ENCODE assay signal across 29 mouse cellular contexts in genomic region chr6:100276344-100276743, GRCm38 (mm10). TPM values are rescaled to one million over a fixed set of nuclear protein-coding genes. Genes with fewer than 3 reads are reported as not detected.
DNase-seq lines count a peak whose midpoint lies in the region; ATAC-seq and TF ChIP-seq lines count a peak whose summit lies in the region.
"Had no signal": no experiment of that assay in that cellular context is flagged by ENCODE, and none has a peak within 500 bp of the region (broad histone marks: within the 10 kb centered on the region; RNA-seq: fewer than 3 reads in every experiment).

No protein-coding gene starts in this region.

- no peaks in the 10 kb centered on the region for H3K9me3 ChIP-seq in liver, embryonic 11.5 days (ENCODE audit: control insufficient read depth, low read length)
- H3K9me3 ChIP-seq in liver, embryonic 12.5 days (replicated peaks): no peaks in the 10 kb centered on the region
- no peaks in the 10 kb centered on the region for H3K9me3 ChIP-seq in megakaryocyte, embryonic 14.5 days
- H3K9me3 ChIP-seq in liver, postnatal 0 days (ENCODE audit: low read length): no peaks in the 10 kb centered on the region
- H3K9me3 ChIP-seq: embryonic facial prominence, embryonic 13.5 days; embryonic facial prominence, embryonic 15.5 days; forebrain, embryonic 10.5 days; forebrain, embryonic 12.5 days had no signal

- no peak for TF ChIP-seq POLR2A in kidney, adult 2 months (IDR thresholded peaks at IDR 0.05; ENCODE audit: low read depth, low read length)

- no peak for TF ChIP-seq CTCF in liver, postnatal 0 days (IDR thresholded peaks at IDR 0.05; ENCODE audit: low read depth)
- no peak for TF ChIP-seq CTCF in kidney, adult 2 months (conservative IDR thresholded peaks at IDR 0.05; ENCODE audit: insufficient read depth, insufficient read length, low read depth, low read length)

- peaks cover 21% of the 10 kb centered on the region for H3K4me1 ChIP-seq in liver, embryonic 11.5 days (replicated peaks; ENCODE audit: control insufficient read depth, insufficient read depth, low read length)
- peaks cover 44% of the 10 kb centered on the region for H3K4me1 ChIP-seq in liver, embryonic 12.5 days
- H3K4me1 ChIP-seq in megakaryocyte, embryonic 14.5 days: peaks cover 65% of the 10 kb centered on the region
- H3K4me1 ChIP-seq in liver, postnatal 0 days (ENCODE audit: insufficient read depth): peaks cover 25% of the 10 kb centered on the region
- peaks cover 13% of the 10 kb centered on the region for H3K4me1 ChIP-seq in kidney, adult 2 months (ENCODE audit: control insufficient read depth, insufficient read depth, low read length)

- no peaks in the 10 kb centered on the region for H3K27me3 ChIP-seq in liver, embryonic 11.5 days (replicated peaks; ENCODE audit: control insufficient read depth, insufficient read depth, low read length)
- no peaks in the 10 kb centered on the region for H3K27me3 ChIP-seq in liver, embryonic 12.5 days (replicated peaks)
- H3K27me3 ChIP-seq in megakaryocyte, embryonic 14.5 days (replicated peaks): no peaks in the 10 kb centered on the region
- no peaks in the 10 kb centered on the region for H3K27me3 ChIP-seq in liver, postnatal 0 days (ENCODE audit: insufficient read depth, low read length)
- no peaks in the 10 kb centered on the region for H3K27me3 ChIP-seq in kidney, adult 2 months (replicated peaks; ENCODE audit: control insufficient read depth, insufficient read depth, low read length)
- H3K27me3 ChIP-seq: CH12.LX; embryonic facial prominence, embryonic 13.5 days; embryonic facial prominence, embryonic 15.5 days; forebrain, embryonic 12.5 days; Patski had no signal

- H3K27ac ChIP-seq in liver, embryonic 11.5 days (ENCODE audit: low read depth, low read length): no peak overlapping the region
- no peak overlapping the region for H3K27ac ChIP-seq in liver, embryonic 12.5 days
- H3K27ac ChIP-seq in liver, postnatal 0 days (ENCODE audit: low read depth): no peak overlapping the region
- H3K27ac ChIP-seq in kidney, adult 2 months (ENCODE audit: insufficient read depth, low read depth, low read length): no peak overlapping the region
- H3K27ac ChIP-seq: embryonic facial prominence, embryonic 13.5 days; embryonic facial prominence, embryonic 15.5 days; forebrain, embryonic 10.5 days; forebrain, embryonic 12.5 days had no signal

- no peak overlapping the region for H3K4me2 ChIP-seq in liver, embryonic 11.5 days
- H3K4me2 ChIP-seq in liver, embryonic 12.5 days: no peak overlapping the region
- no peak overlapping the region for H3K4me2 ChIP-seq in liver, postnatal 0 days (ENCODE audit: low read depth, low read length)
- H3K4me2 ChIP-seq: embryonic facial prominence, embryonic 13.5 days; embryonic facial prominence, embryonic 15.5 days; forebrain, embryonic 12.5 days had no signal

- no peaks in the 10 kb centered on the region for H3K36me3 ChIP-seq in liver, embryonic 11.5 days (ENCODE audit: control insufficient read depth, insufficient read depth, low read length)
- H3K36me3 ChIP-seq in liver, embryonic 12.5 days: no peaks in the 10 kb centered on the region
- peaks cover 3% of the 10 kb centered on the region for H3K36me3 ChIP-seq in megakaryocyte, embryonic 14.5 days (replicated peaks; ENCODE audit: low read length)
- no peaks in the 10 kb centered on the region for H3K36me3 ChIP-seq in liver, postnatal 0 days (replicated peaks; ENCODE audit: insufficient read depth, low read length)
- H3K36me3 ChIP-seq in kidney, adult 2 months (ENCODE audit: control insufficient read depth, insufficient read depth, low read length): no peaks in the 10 kb centered on the region
- H3K36me3 ChIP-seq: embryonic facial prominence, embryonic 13.5 days; embryonic facial prominence, embryonic 15.5 days; forebrain, embryonic 12.5 days had no signal

- no peak overlapping the region for H3K4me3 ChIP-seq in liver, embryonic 11.5 days (ENCODE audit: low read depth, low read length)
- H3K4me3 ChIP-seq in liver, embryonic 12.5 days: no peak overlapping the region
- H3K4me3 ChIP-seq in megakaryocyte, embryonic 14.5 days (replicated peaks): peak overlapping the region; percentile 56
- no peak overlapping the region for H3K4me3 ChIP-seq in liver, postnatal 0 days (ENCODE audit: low read depth, low read length)
- H3K4me3 ChIP-seq in kidney, adult 2 months (ENCODE audit: insufficient read depth, low read depth, low read length): no peak overlapping the region
- H3K4me3 ChIP-seq: embryonic facial prominence, embryonic 13.5 days; embryonic facial prominence, embryonic 15.5 days; erythroblast, embryonic 14.5 days; forebrain, embryonic 10.5 days; forebrain, embryonic 12.5 days had no signal

- DNase-seq in liver, embryonic 11.5 days (ENCODE audit: low spot score): no peak
- no peak for DNase-seq in liver, postnatal 0 days
- DNase-seq in urinary bladder, adult 2 months (ENCODE audit: low spot score): no peak
- DNase-seq in kidney, adult 2 months: no peak
- DNase-seq: adrenal gland, adult 8-10 months; adrenal gland, postnatal 14 days; adrenal gland, postnatal 36 days; B cell, adult 2 months; cerebellum, adult 11 months; cerebellum, adult 18-20 months; cerebellum, adult 8-10 months; cerebellum, adult 9-11 months; cerebellum, postnatal 14 days; cerebellum, postnatal 36 days; embryo, embryonic 11 days had no signal

- ATAC-seq in liver, embryonic 11.5 days (replicated peaks; ENCODE audit: low FRiP score): 0 out of 2 replicates have a peak, but pooled peaks have one; percentile 31
- ATAC-seq in liver, embryonic 12.5 days: no peak
- no peak for ATAC-seq in megakaryocyte, adult 5-6 weeks (ENCODE audit: poor library complexity, severe bottlenecking)
- no peak for ATAC-seq in liver, postnatal 0 days
- ATAC-seq in megakaryocyte-erythroid progenitor cell, adult 5-6 weeks (replicated peaks; ENCODE audit: low FRiP score, low TSS enrichment, poor library complexity, severe bottlenecking): peak; percentile 75
- ATAC-seq: activated CD4-positive, CD25-positive, alpha-beta regulatory T cell, adult 4 months; forebrain, embryonic 14.5 days; forebrain, embryonic 16.5 days; Patski had no signal

- 0 out of 2 replicates have a peak, but pooled peaks have one; percentile 19 for TF ChIP-seq EP300 in liver, postnatal 0 days (IDR thresholded peaks at IDR 0.05; ENCODE audit: low read depth)

- no peak overlapping the region for H3K9ac ChIP-seq in liver, embryonic 11.5 days (ENCODE audit: low read depth, low read length)
- no peak overlapping the region for H3K9ac ChIP-seq in liver, embryonic 12.5 days
- no peak overlapping the region for H3K9ac ChIP-seq in liver, postnatal 0 days (replicated peaks)
- H3K9ac ChIP-seq: embryonic facial prominence, embryonic 13.5 days; embryonic facial prominence, embryonic 15.5 days; forebrain, embryonic 12.5 days had no signal

- 71% methylated on average over 3 of the region's 3 CpGs for WGBS in liver, embryonic 11.5 days
- 52% methylated on average over 3 of the region's 3 CpGs for WGBS in liver, embryonic 12.5 days (ENCODE audit: insufficient replicate concordance)
- 56% methylated on average over 3 of the region's 3 CpGs for WGBS in liver, postnatal 0 days (ENCODE audit: insufficient replicate concordance)
- 69% methylated on average over 3 of the region's 3 CpGs for WGBS in kidney, adult 2 months

RNA-seq across cellular contexts. Expression of gene Rybp, which starts 10.9 kb away (rescaled TPM):
- 8.7 and 11.2 TPM in 2 replicates for polyA plus RNA-seq in liver, embryonic 11.5 days (2014; fragmentation: Nextera tagmentation; extraction: Ambion mirVana)
- 9.8 and 10.0 TPM in 2 replicates for polyA plus RNA-seq in liver, embryonic 12.5 days (2016; fragmentation: Nextera tagmentation; extraction: Ambion mirVana)
- 1.2 and 1.7 TPM in 2 replicates for polyA plus RNA-seq in megakaryocyte, embryonic 14.5 days (2012; ENCODE audit: insufficient read depth, low replicate concordance)
- total RNA-seq in megakaryocyte, adult 5-6 weeks (2015): 28.3 and 29.8 TPM in 2 replicates
- total RNA-seq in megakaryocyte, adult 5-6 weeks (2017): 17.3 and 36.5 TPM in 2 replicates
- 5.8 and 6.7 TPM in 2 replicates for polyA plus RNA-seq in liver, postnatal 0 days (2015; fragmentation: Nextera tagmentation; extraction: Ambion mirVana)
- 24.7 and 29.4 TPM in 2 replicates for total RNA-seq in megakaryocyte-erythroid progenitor cell, adult 5-6 weeks (2014; fragmentation: Nextera tagmentation)
- total RNA-seq in megakaryocyte-erythroid progenitor cell, adult 5-6 weeks (2017): 34.5 and 54.9 TPM in 2 replicates
- polyA plus RNA-seq in urinary bladder, adult 2 months (2012; rRNA removed): 39.9 and 41.3 TPM in 2 replicates
- polyA plus RNA-seq in kidney, adult 2 months (2012; rRNA removed): 19.4 and 23.0 TPM in 2 replicates

Comparison
In these comparisons a context has a peak if more than half of its experiments do, and no peak if none do; other contexts are left out.
1. ATAC-seq: peak in liver, embryonic 11.5 days (single experiment) and megakaryocyte-erythroid progenitor cell, adult 5-6 weeks (single experiment); none in liver, embryonic 12.5 days (single experiment), megakaryocyte, adult 5-6 weeks (single experiment) and liver, postnatal 0 days (single experiment).